Mouse (Mus musculus): Measurements from ENCODE around the gene Corin. TPM values are rescaled to one million over a fixed set of nuclear protein-coding genes. Genes with fewer than 3 reads are reported as not detected.

The Corin gene
- polyA plus RNA-seq, 1 experiment, result 0.04 TPM

GRCm38 (mm10) chr5:72491232-72491631 is 13.0 kb downstream of the Corin start:
- H3K27me3 ChIP-seq (replicated peaks), result peaks cover 2% of the 10 kb centered on the region
- H3K9me3 ChIP-seq, result no peaks in the 10 kb centered on the region
- H3K4me1 ChIP-seq, result peaks cover 3% of the 10 kb centered on the region; the same call in 1 of the 2 replicates
- no peak for TF ChIP-seq FLI1 (IDR thresholded peaks at IDR 0.05; ENCODE audit: low read length)
- TF ChIP-seq GATA1 (IDR thresholded peaks at IDR 0.05; ENCODE audit: borderline replicate concordance, low read length), result no peak
- H3K4me3 ChIP-seq (replicated peaks), result no peak overlapping the region
- no peaks in the 10 kb centered on the region for H3K36me3 ChIP-seq (replicated peaks; ENCODE audit: low read length)

- Histone ChIP-seq H3K4me1 (no peaks in the 10 kb centered on the region), H3K9me3 (no peaks in the 10 kb centered on the region), H3K27me3 (replicated peaks) (no peaks in the 10 kb centered on the region), H3K36me3 (replicated peaks; ENCODE audit: low read length) (no peaks in the 10 kb centered on the region), H3K4me3 (replicated peaks) (no peak overlapping the region)
- TF ChIP-seq GATA1 (IDR thresholded peaks at IDR 0.05; ENCODE audit: borderline replicate concordance, low read length) (no peak), FLI1 (IDR thresholded peaks at IDR 0.05; ENCODE audit: low read length) (no peak)
Measured at GRCm38 (mm10) chr5:72480456-72480855, 23.8 kb downstream of the Corin start.

- TF ChIP-seq GATA1 (IDR thresholded peaks at IDR 0.05; ENCODE audit: borderline replicate concordance, low read length) (no peak), FLI1 (IDR thresholded peaks at IDR 0.05; ENCODE audit: low read length) (no peak)
- no peaks in the 10 kb centered on the region for H3K9me3 ChIP-seq
- no peaks in the 10 kb centered on the region for H3K36me3 ChIP-seq (replicated peaks; ENCODE audit: low read length)
- no peaks in the 10 kb centered on the region for H3K27me3 ChIP-seq (replicated peaks)
- no peak overlapping the region for H3K4me3 ChIP-seq (replicated peaks)
- H3K4me1 ChIP-seq, result no peaks in the 10 kb centered on the region
Measured at GRCm38 (mm10) chr5:72472317-72473009, 31.8 kb downstream of the Corin start.

GRCm38 (mm10) chr5:72471746-72472145 is 32.5 kb downstream of the Corin start:
- H3K27me3 ChIP-seq (replicated peaks), result no peaks in the 10 kb centered on the region
- no peaks in the 10 kb centered on the region for H3K36me3 ChIP-seq (replicated peaks; ENCODE audit: low read length)
- H3K4me1 ChIP-seq, result no peaks in the 10 kb centered on the region
- H3K9me3 ChIP-seq, result no peaks in the 10 kb centered on the region
- TF ChIP-seq GATA1 (IDR thresholded peaks at IDR 0.05; ENCODE audit: borderline replicate concordance, low read length) (no peak), FLI1 (IDR thresholded peaks at IDR 0.05; ENCODE audit: low read length) (no peak)
- H3K4me3 ChIP-seq (replicated peaks), result no peak overlapping the region

GRCm38 (mm10) chr5:72464932-72465331 is 39.3 kb downstream of the Corin start:
- H3K27me3 ChIP-seq (replicated peaks), result no peaks in the 10 kb centered on the region
- TF ChIP-seq FLI1 (IDR thresholded peaks at IDR 0.05; ENCODE audit: low read length) (no peak), GATA1 (IDR thresholded peaks at IDR 0.05; ENCODE audit: borderline replicate concordance, low read length) (no peak)
- no peak overlapping the region for H3K4me3 ChIP-seq (replicated peaks)
- H3K4me1 ChIP-seq, result no peaks in the 10 kb centered on the region
- H3K36me3 ChIP-seq (replicated peaks; ENCODE audit: low read length), result no peaks in the 10 kb centered on the region
- no peaks in the 10 kb centered on the region for H3K9me3 ChIP-seq

- TF ChIP-seq GATA1 (IDR thresholded peaks at IDR 0.05; ENCODE audit: borderline replicate concordance, low read length), result no peak
- no peak for TF ChIP-seq FLI1 (IDR thresholded peaks at IDR 0.05; ENCODE audit: low read length)
- H3K4me1 ChIP-seq, result no peaks in the 10 kb centered on the region
- no peaks in the 10 kb centered on the region for H3K9me3 ChIP-seq
- no peak overlapping the region for H3K4me3 ChIP-seq (replicated peaks)
- no peaks in the 10 kb centered on the region for H3K27me3 ChIP-seq (replicated peaks)
- H3K36me3 ChIP-seq (replicated peaks; ENCODE audit: low read length), result no peaks in the 10 kb centered on the region
Measured at GRCm38 (mm10) chr5:72459374-72460112, 44.7 kb downstream of the Corin start.

- no peaks in the 10 kb centered on the region for H3K27me3 ChIP-seq (replicated peaks)
- no peak for TF ChIP-seq FLI1 (IDR thresholded peaks at IDR 0.05; ENCODE audit: low read length)
- no peak for TF ChIP-seq GATA1 (IDR thresholded peaks at IDR 0.05; ENCODE audit: borderline replicate concordance, low read length)
- no peaks in the 10 kb centered on the region for H3K9me3 ChIP-seq
- H3K36me3 ChIP-seq (replicated peaks; ENCODE audit: low read length), result no peaks in the 10 kb centered on the region
- no peak overlapping the region for H3K4me3 ChIP-seq (replicated peaks)
- H3K4me1 ChIP-seq, result no peaks in the 10 kb centered on the region
Measured at GRCm38 (mm10) chr5:72453690-72454089, 50.6 kb downstream of the Corin start.

GRCm38 (mm10) chr5:72453176-72453575 is 51.1 kb downstream of the Corin start:
- Histone ChIP-seq H3K9me3 (no peaks in the 10 kb centered on the region), H3K27me3 (replicated peaks) (no peaks in the 10 kb centered on the region), H3K4me1 (no peaks in the 10 kb centered on the region), H3K36me3 (replicated peaks; ENCODE audit: low read length) (no peaks in the 10 kb centered on the region), H3K4me3 (replicated peaks) (no peak overlapping the region)
- no peak for TF ChIP-seq GATA1 (IDR thresholded peaks at IDR 0.05; ENCODE audit: borderline replicate concordance, low read length)

- Histone ChIP-seq H3K9me3 (no peaks in the 10 kb centered on the region), H3K4me3 (replicated peaks) (no peak overlapping the region), H3K27me3 (replicated peaks) (no peaks in the 10 kb centered on the region), H3K4me1 (no peaks in the 10 kb centered on the region), H3K36me3 (replicated peaks; ENCODE audit: low read length) (no peaks in the 10 kb centered on the region)
- TF ChIP-seq GATA1 (IDR thresholded peaks at IDR 0.05; ENCODE audit: borderline replicate concordance, low read length), result no peak
- no peak for TF ChIP-seq FLI1 (IDR thresholded peaks at IDR 0.05; ENCODE audit: low read length)
Measured at GRCm38 (mm10) chr5:72452750-72453149, 51.5 kb downstream of the Corin start.

- TF ChIP-seq FLI1 (IDR thresholded peaks at IDR 0.05; ENCODE audit: low read length) (no peak), GATA1 (IDR thresholded peaks at IDR 0.05; ENCODE audit: borderline replicate concordance, low read length) (no peak)
- H3K36me3 ChIP-seq (replicated peaks; ENCODE audit: low read length), result no peaks in the 10 kb centered on the region
- no peaks in the 10 kb centered on the region for H3K9me3 ChIP-seq
- H3K27me3 ChIP-seq (replicated peaks), result peaks cover 1% of the 10 kb centered on the region
- no peaks in the 10 kb centered on the region for H3K4me1 ChIP-seq
- H3K4me3 ChIP-seq (replicated peaks), result no peak overlapping the region
Measured at GRCm38 (mm10) chr5:72448846-72449245, 55.4 kb downstream of the Corin start.

Data from megakaryocyte, embryonic 14.5 days (primary cell).